Mouse (Mus musculus) heart, embryonic 14.5 days (tissue): ENCODE results near the gene Mllt6. TPM values are rescaled to one million over a fixed set of nuclear protein-coding genes. Genes with fewer than 3 reads are reported as not detected.

ENCODE experiments used
- ATAC-seq: fragments of 200-750 bp; cut with Nextera tagmentation; 2 replicates; pipeline ENCODE4 v1.8.0; 2017; ENCODE audit warnings: low read depth, moderate TSS enrichment; ENCODE audit not compliant: insufficient number of reproducible peaks, insufficient read depth, low FRiP score
- H3K27ac ChIP-seq, 2 experiments: fragments of 200-500 bp in 1 of 2; fragments of 300-500 bp in 1 of 2; sonication (generic) in 1 of 2; replicated peaks in 1 of 2; 2 replicates each; pipeline ENCODE4 v1.5.1; 2012 to 2014; ENCODE audit warnings: low read depth in 2 of 2, low read length in 2 of 2, control low read depth in 1 of 2, mild to moderate bottlenecking in 1 of 2, mixed read lengths in 1 of 2; ENCODE audit not compliant: control insufficient read depth in 1 of 2, insufficient read depth in 1 of 2
- H3K27me3 ChIP-seq: fragments of 300-500 bp; sonication (generic); 2 replicates; pipeline ENCODE4 v1.6.1; 2014; ENCODE audit warnings: mild to moderate bottlenecking, low read length, control low read depth; ENCODE audit not compliant: control insufficient read depth, insufficient read depth
- H3K36me3 ChIP-seq: fragments of 300-500 bp; sonication (generic); 2 replicates; pipeline ENCODE4 v1.6.1; 2014; ENCODE audit warnings: mild to moderate bottlenecking, control low read depth, low read length, mixed read lengths; ENCODE audit not compliant: control insufficient read depth, insufficient read depth
- H3K4me1 ChIP-seq, 2 experiments: fragments of 200-500 bp in 1 of 2; fragments of 300-500 bp in 1 of 2; sonication (generic) in 1 of 2; 2 replicates each; pipeline ENCODE4 v1.6.1; 2012 to 2014; ENCODE audit warnings: low read length in 2 of 2, control low read depth in 1 of 2, mixed read lengths in 1 of 2; ENCODE audit not compliant: control insufficient read depth in 2 of 2, insufficient read depth in 2 of 2
- H3K4me2 ChIP-seq: fragments of 300-500 bp; sonication (generic); 2 replicates; pipeline ENCODE4 v1.6.1; 2014; ENCODE audit warnings: mild to moderate bottlenecking, low read length
- H3K4me3 ChIP-seq, 2 experiments: fragments of 200-500 bp in 1 of 2; fragments of 300-500 bp in 1 of 2; sonication (generic) in 1 of 2; 2 replicates each; pipeline ENCODE4 v1.5.1; 2012 to 2014; ENCODE audit warnings: low read length in 2 of 2, mild to moderate bottlenecking in 2 of 2, control low read depth in 1 of 2, low read depth in 1 of 2, moderate library complexity in 1 of 2; ENCODE audit not compliant: control insufficient read depth in 1 of 2, insufficient read depth in 1 of 2
- H3K9ac ChIP-seq: fragments of 300-500 bp; sonication (generic); 2 replicates; pipeline ENCODE4 v1.6.1; 2014; ENCODE audit warnings: mild to moderate bottlenecking, low read length
- H3K9me3 ChIP-seq: fragments of 300-500 bp; sonication (generic); 2 replicates; pipeline ENCODE4 v1.6.1; 2016; ENCODE audit warnings: low read length, control low read depth; ENCODE audit not compliant: control insufficient read depth
- WGBS: fragments of 180-500 bp; shearing (Covaris S2); extraction: QIAGEN DNeasy Blood & Tissue Kit; methylation state at CpG from one replicate; pipeline ENCODE4 v1.1.7; 2014; 5-methylcytosine and 5-hydroxymethylcytosine counted together
- polyA plus RNA-seq: library from polyadenylated mRNA; unstranded; fragments of >200 nt; fragmentation: Nextera tagmentation; extraction: Ambion mirVana; gene quantifications from 2 replicates; pipeline ENCODE4 v1.2.1, GENCODE M21; 2014

Gene Mllt6
- polyA plus RNA-seq, 1 experiment from 2014 or later: 3.2 TPM

DNA sequence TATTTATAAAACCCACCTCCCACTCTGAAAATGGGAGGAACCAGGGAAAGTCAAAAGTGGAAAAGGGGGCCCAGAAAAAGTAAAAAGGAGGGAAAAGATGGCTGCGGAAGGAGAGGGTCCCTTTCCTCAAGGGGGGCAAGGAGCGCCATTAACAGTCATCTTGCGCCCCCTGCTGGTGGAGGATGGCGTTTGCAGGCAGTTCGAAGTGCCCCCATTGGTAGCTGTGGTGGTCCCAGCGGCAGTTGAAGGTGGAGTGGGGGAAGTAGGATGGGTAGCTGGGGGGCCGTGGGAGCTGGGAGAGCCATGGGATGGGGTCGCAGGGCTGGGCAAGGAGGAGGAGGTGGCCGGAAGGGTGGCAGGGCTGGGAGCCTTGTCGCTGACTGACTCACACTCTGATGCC, 26.6 kb downstream of the Mllt6 start:
- Histone ChIP-seq H3K4me3 (no peak overlapping the region), H3K9me3 (no peaks in the 10 kb centered on the region), H3K4me2 (no peak overlapping the region), H3K27me3 (no peaks in the 10 kb centered on the region), H3K36me3 (peaks cover 49% of the 10 kb centered on the region), H3K27ac (no peak overlapping the region), H3K9ac (no peak overlapping the region), H3K4me1 (peaks cover 16 to 19% of the 10 kb centered on the region in 2 experiments)
- WGBS: 28% methylated on average over 10 of the region's 10 CpGs
- ATAC-seq: no peak

GRCm38 (mm10) chr11:97694435-97694834, 31.2 kb downstream of the Mllt6 start:
- peak overlapping the region in 1 of 2 experiments; percentile 61; a peak in 2 of 4 replicates for H3K27ac ChIP-seq
- H3K9ac ChIP-seq: peak overlapping the region; percentile 31; the same call in 1 of the 2 replicates
- ATAC-seq: no peak
- no peaks in the 10 kb centered on the region for H3K9me3 ChIP-seq
- 85% methylated on average over 4 of the region's 4 CpGs for WGBS
- H3K4me3 ChIP-seq: no peak overlapping the region
- H3K4me2 ChIP-seq: no peak overlapping the region
- peaks cover 29 to 44% of the 10 kb centered on the region in 2 experiments for H3K4me1 ChIP-seq
- H3K27me3 ChIP-seq: no peaks in the 10 kb centered on the region
- H3K36me3 ChIP-seq: peaks cover 39% of the 10 kb centered on the region

DNA sequence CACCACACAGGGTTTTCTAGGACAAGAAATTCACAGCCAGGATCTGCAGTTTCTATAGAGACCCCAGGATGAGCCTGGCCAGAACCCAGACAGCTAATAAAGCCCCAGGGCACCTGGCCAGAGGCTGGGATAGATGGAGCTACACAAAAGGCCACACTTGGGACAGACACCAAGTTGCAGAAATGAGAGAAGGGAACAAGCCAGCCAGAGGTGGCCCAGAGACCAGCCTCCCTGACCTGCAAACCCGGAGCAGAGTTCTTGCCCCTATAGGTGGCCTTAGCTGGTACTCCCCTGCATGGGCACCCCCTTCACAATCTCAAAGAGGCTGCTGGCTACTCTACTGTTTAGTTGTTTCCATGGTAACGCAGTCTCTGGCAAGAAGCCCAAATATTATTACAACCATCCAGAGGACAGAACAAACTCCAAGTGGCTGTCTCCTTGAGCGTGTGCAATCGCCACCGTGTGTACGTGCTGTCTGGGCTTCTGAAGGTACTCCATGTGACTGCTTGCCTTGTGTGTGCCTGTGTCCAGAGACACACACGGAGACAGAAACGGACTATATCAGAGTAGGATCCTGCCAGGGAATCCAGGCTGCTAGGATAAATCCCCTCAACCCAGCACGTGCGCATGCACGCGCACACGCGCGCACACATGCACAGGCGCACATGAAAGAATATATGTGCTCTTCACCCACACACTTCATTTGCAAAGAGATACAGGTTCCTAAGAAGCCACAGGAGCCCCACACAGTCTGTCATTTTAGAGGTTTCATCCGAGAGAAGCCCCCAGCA, 31.9 kb downstream of the Mllt6 start:
- no peak for ATAC-seq

DNA sequence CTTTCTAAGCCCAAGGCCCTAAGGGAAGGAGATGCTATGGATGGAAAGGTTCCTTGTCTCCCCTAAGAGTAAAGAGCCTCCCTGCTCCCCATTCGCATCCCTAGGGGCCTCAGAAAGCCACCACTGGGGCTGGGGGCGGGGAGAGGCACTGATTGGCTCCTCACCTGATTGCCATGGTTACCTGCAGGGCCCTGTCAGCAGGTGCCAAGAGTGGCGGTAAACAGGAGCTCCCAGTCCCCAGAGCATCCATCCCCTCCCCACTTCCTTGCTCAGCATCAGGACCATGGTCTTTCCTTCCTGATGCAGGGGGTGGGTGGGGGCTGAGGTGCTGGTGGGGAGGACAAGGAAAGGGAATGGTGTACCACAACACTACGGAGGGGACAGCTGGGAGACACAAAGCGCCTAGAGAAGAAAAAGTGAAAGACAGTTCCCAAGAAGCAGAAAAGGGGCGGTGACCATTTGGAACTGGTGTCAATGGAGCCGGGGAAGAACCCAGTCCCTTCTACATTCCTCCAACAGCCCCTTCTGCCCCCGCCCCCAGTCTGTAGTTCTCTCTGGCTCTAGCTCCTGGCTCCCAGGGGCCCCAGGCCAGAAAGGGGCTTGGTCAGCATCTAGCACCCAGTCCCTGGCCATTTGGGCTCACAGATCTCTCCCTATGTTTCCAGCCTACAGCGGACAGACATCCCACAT, 32.6 kb downstream of the Mllt6 start:
- Histone ChIP-seq H3K4me3 (no peak overlapping the region), H3K27ac (peak overlapping the region; percentile 59 to 61), H3K9ac (peak overlapping the region; percentile 56), H3K36me3 (peaks cover 25% of the 10 kb centered on the region), H3K27me3 (no peaks in the 10 kb centered on the region), H3K4me1 (peaks cover 29 to 44% of the 10 kb centered on the region in 2 experiments), H3K4me2 (peak overlapping the region; percentile 31), H3K9me3 (no peaks in the 10 kb centered on the region)
- WGBS: 55% methylated on average over 9 of the region's 9 CpGs
- ATAC-seq: no peak

More for the DNA sequence above, 31.9 kb downstream of the Mllt6 start:
- no peaks in the 10 kb centered on the region for H3K27me3 ChIP-seq
- peak overlapping the region; percentile 59 to 61 for H3K27ac ChIP-seq
- H3K4me1 ChIP-seq: peaks cover 29 to 44% of the 10 kb centered on the region in 2 experiments
- H3K4me2 ChIP-seq: peak overlapping the region; percentile 23; the same call in 1 of the 2 replicates
- peaks cover 32% of the 10 kb centered on the region for H3K36me3 ChIP-seq
- 59% methylated on average over 17 of the region's 17 CpGs for WGBS
- no peak overlapping the region for H3K4me3 ChIP-seq
- H3K9ac ChIP-seq: peak overlapping the region; percentile 56
- no peaks in the 10 kb centered on the region for H3K9me3 ChIP-seq

DNA sequence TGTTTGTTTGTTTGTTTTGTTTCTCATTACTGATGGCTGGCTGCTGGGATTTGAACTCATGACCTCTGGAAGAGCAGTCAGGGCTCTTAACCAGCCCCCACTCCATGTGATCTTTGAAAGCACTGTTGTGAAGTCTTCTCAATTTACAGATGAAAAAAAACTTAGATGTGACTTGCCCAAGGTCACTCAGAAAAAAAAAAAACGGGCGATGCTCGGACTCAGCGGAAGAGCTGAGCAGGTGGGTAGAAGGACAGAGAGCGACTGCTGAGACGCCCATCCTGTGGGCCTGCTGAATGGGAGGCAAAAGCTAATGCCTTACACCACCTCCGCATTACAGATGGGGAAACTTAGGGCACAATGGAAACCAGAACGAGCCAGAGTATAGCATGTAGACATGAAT, 33.5 kb downstream of the Mllt6 start:
- Histone ChIP-seq H3K27ac (no peak overlapping the region), H3K4me2 (peak overlapping the region; percentile 31; the same call in 1 of the 2 replicates), H3K36me3 (peaks cover 17% of the 10 kb centered on the region), H3K4me1 (peaks cover 36 to 53% of the 10 kb centered on the region in 2 experiments), H3K4me3 (no peak overlapping the region), H3K27me3 (no peaks in the 10 kb centered on the region), H3K9ac (0 out of 2 replicates have a peak overlapping the region, but pooled peaks have one; percentile 56), H3K9me3 (no peaks in the 10 kb centered on the region)
- no peak for ATAC-seq
- WGBS: 80% methylated on average over 8 of the region's 8 CpGs

- Histone ChIP-seq H3K27ac (peak overlapping the region; percentile 27 to 100; a peak in 3 of 4 replicates), H3K36me3 (peaks cover 10% of the 10 kb centered on the region), H3K4me2 (peak overlapping the region; percentile 95), H3K27me3 (no peaks in the 10 kb centered on the region), H3K4me1 (peaks cover 36 to 58% of the 10 kb centered on the region in 2 experiments), H3K9me3 (no peaks in the 10 kb centered on the region), H3K4me3 (peak overlapping the region; percentile 78 to 90), H3K9ac (peak overlapping the region; percentile 98)
- ATAC-seq: no peak
- WGBS: 53% methylated on average over 11 of the region's 11 CpGs
These were observed 34.1 kb downstream of the Mllt6 start for GRCm38 (mm10) chr11:97697199-97697890.

GRCm38 (mm10) chr11:97697891-97698529, 34.8 kb downstream of the Mllt6 start:
- Histone ChIP-seq H3K9ac (peak overlapping the region; percentile 98), H3K9me3 (no peaks in the 10 kb centered on the region), H3K36me3 (peaks cover 3% of the 10 kb centered on the region), H3K4me3 (peak overlapping the region; percentile 78 to 90), H3K27ac (peak overlapping the region; percentile 45 to 100), H3K4me2 (peak overlapping the region; percentile 95), H3K4me1 (peaks cover 36 to 58% of the 10 kb centered on the region in 2 experiments), H3K27me3 (no peaks in the 10 kb centered on the region)
- 7% methylated on average over 14 of the region's 14 CpGs for WGBS
- no peak for ATAC-seq
